Mouse (Mus musculus): Measurements from ENCODE around the gene Tns1.
"Not testable (repeated sequence)": the region's sequence is repeated elsewhere in the genome, so short reads cannot be mapped to it uniquely, and the experiment has no call there.

Tns1 gene

GRCm38 (mm10) chr1:73913071-73914005, 210.9 kb downstream of the Tns1 start:
- DNase-seq (ENCODE audit: low read depth, low spot score), result no peak

GRCm38 (mm10) chr1:73912466-73912865, 211.8 kb downstream of the Tns1 start:
- no peak for DNase-seq (ENCODE audit: low read depth, low spot score)

DNA sequence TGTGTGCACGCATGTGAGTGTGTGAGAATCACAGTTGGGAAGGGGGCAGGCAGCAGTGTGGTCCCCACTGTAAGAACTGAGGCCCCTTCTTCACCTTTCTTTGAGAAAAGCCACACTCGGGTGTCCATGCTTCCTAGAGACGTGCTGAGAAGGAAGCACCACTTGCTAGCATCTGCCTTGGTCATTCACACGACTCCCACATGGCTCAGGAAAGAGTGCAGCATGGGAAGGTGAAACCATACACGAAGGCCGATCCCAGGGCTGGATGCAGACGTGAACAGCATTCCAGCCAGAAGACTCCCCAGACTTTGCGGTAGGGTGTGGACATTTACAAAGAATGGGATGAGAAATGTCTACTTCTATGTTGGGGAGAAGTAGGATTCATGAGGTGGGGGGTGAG, 212.3 kb downstream of the Tns1 start:
- DNase-seq (ENCODE audit: low read depth, low spot score), result no peak

DNA sequence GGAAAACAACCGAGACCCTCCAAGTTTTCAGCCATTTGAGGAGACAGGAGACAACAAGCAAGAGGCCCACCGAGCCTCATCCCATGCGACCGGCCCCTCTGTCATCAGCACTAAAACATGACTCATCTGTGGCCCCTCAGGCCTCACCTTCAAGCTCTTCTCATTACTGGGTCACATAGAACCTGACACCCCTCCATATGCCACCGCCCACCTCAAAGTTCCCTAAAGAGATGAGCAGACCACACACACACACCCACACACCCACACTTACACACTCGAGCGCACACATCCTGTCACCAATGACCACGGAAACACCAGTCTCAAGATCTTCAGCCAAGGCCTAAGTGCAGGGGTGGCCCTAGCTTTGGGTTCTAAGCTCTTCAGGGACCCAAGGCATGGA, 213.5 kb downstream of the Tns1 start:
- DNase-seq (ENCODE audit: low read depth, low spot score), result no peak

DNA sequence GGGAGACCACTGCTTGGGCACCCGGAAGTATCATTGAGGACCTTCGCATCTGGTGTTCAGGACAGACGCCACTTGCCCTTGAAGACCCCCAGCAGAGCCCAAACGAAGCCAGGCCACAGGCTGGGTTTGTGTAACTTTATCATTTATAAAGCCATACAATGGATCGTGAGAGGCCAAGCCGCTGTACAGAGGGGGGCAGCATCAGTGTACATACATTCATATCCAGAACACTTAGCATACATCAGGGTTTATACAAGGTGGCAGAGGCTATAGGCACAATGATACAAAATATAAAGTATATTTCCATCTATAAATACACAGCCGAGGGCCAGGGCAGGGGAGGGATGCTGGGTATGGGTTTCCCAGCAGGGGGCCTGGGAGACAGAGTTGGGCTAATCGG, 214.1 kb downstream of the Tns1 start:
- no peak for DNase-seq (ENCODE audit: low read depth, low spot score)

GRCm38 (mm10) chr1:73909191-73909983, 214.9 kb downstream of the Tns1 start:
- DNase-seq (ENCODE audit: low read depth, low spot score), result no peak

- DNase-seq (ENCODE audit: low read depth, low spot score), result no peak
Measured at GRCm38 (mm10) chr1:73908081-73908960, 215.9 kb downstream of the Tns1 start.

DNA sequence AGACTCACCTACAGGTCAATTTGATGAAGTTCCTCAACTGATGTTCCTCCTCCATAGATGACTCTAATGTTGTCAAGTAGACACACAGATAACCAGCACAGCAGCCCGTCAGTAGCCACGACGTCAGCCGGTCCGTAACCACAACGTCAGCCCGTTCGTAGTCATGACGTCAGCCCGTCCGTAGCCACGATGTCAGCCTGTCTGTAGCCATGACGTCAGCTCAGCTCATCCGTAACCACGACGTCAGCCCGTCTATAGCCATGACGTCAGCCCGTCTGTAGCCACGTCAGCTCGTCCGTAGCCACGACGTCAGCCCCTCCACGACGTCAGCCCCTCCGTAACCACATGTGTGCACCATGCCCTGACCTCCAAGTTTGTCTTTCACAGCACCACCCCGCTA, 217.1 kb downstream of the Tns1 start:
- no peak for DNase-seq (ENCODE audit: low read depth, low spot score)

- no peak for DNase-seq (ENCODE audit: low read depth, low spot score)
Measured at GRCm38 (mm10) chr1:73906376-73906775, 217.9 kb downstream of the Tns1 start.

- no peak for DNase-seq (ENCODE audit: low read depth, low spot score)
Measured at GRCm38 (mm10) chr1:73905811-73906190, 218.4 kb downstream of the Tns1 start.

DNA sequence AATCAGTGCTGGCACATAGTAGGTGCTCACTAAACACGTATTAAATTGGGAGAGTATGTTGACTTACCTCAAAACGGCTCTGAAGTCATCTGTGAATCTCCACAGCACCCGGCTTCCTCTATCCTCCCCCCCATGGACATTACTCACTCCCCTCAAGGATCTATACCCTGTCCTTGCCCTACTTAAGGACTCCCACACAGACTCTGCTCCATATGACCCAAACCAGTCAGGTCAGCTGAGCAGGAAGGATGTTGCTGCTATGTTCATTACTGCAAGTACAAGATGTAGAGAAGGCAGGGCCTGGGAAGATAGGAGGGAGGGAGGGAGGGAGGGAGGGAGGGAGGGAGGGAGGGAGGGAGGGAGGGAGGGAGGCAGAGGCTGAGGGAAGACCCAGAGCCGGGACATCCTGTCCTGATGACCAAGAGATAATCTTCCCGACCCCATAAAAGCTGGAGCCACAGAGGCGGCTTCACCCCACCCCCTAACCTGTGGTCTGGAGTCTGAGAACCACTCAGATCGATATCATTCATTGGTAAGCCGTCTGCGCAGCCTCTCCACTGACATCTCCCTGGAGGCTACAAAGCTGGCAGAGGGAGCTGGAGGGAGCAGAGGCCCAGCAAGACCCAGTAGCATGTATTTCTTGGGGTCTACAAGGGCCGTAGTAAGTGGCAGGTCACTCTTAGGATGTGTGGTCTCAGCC, 219.0 kb downstream of the Tns1 start:
- no peak for DNase-seq (ENCODE audit: low read depth, low spot score)

- no peak for DNase-seq (ENCODE audit: low read depth, low spot score)
Measured at GRCm38 (mm10) chr1:73904641-73905040, 219.6 kb downstream of the Tns1 start.

- DNase-seq (ENCODE audit: low read depth, low spot score), result no peak
Measured at GRCm38 (mm10) chr1:73903035-73903434, 221.2 kb downstream of the Tns1 start.

- DNase-seq (ENCODE audit: low read depth, low spot score), result peak; percentile 17
Measured at GRCm38 (mm10) chr1:73902171-73902991, 221.9 kb downstream of the Tns1 start.

- peak; percentile 35 for DNase-seq (ENCODE audit: low read depth, low spot score)
Measured at GRCm38 (mm10) chr1:73901496-73901899, 222.8 kb downstream of the Tns1 start.

DNA sequence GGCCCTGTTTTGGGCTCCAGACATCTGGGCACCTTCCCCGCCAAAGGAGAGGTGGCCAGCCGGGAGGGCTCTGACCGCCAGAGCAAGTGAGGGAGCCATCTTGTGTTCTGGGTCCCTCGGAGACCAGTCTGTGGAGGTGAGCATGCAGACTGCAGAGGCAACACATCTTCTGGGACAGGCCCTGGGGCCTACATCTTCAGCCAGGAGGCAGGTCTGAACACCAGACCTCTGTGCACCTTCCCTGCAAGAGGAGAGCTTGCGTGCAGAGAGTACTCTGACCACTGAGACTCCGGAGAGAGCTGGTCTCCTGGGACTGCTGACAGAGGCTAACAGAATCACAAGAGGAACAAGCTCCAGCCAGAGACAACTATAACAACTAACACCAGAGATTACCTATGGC, 228.8 kb downstream of the Tns1 start:
- DNase-seq (ENCODE audit: low read depth, low spot score), result not testable (repeated sequence)

- DNase-seq (ENCODE audit: low read depth, low spot score), result no peak
Measured at GRCm38 (mm10) chr1:73880731-73881130, 243.5 kb downstream of the Tns1 start.

DNA sequence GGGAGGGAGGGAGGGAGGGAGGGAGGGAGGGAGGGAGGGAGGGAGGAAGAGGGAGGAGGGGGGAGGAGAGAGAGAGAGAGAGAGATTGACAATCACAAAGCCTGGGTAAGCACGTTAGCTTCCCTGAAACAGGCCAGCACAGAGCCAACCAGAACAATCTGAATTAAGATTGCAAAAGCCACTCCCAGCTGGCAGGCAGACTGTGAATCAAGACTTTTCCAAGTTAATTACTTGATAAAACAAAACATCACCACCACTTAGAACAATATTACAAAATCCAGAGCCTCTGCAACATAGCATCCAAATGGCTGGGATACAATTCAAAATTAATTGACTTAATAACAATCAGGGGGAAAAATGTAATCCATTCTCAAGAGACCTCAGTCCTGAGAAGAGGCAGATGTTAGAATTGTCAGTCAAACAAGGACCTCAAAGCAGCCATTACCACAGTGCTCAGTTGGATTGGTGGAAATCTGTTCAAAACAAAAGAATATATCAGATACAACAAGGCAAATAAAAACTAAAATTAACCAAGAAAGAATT, 248.5 kb downstream of the Tns1 start:
- DNase-seq (ENCODE audit: low read depth, low spot score), result no peak

- DNase-seq (ENCODE audit: low read depth, low spot score), result no peak
Measured at GRCm38 (mm10) chr1:73864314-73864713, 259.9 kb downstream of the Tns1 start.

DNA sequence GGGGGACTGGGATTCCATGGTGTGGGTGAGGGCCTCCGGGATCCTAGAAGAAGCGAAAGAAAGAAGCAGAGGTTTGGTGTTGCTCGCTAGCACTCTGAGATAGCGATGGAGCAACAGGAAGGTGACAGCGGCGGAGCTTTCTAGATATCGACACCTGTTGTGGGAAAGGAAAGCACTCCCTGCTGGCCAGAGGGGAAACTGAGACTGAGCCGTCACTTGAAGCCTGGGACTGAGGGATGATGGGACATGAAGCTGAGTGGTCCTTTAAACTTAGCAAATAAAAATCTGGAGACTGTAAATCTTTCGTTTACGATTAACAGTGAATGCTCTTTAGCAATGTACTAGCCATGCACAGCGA, 261.2 kb downstream of the Tns1 start:
- no peak for DNase-seq (ENCODE audit: low read depth, low spot score)
